Mouse (Mus musculus): ENCODE data around the gene Rcc1l. TPM values are rescaled to one million over a fixed set of nuclear protein-coding genes. Genes with fewer than 3 reads are reported as not detected.

Rcc1l gene
- polyA plus RNA-seq (2015; fragmentation: Nextera tagmentation; extraction: Ambion mirVana), result 30.2 and 30.3 TPM in 2 replicates

GRCm38 (mm10) chr5:134176169-134176881 is at the start of gene Rcc1l:
TSS of gene Rcc1l (minus strand) at chr5:134176774.
- WGBS, result under 1% methylated on average over 72 of the region's 72 CpGs
- Histone ChIP-seq H3K4me2 (peak within 1 kb of the TSS; percentile 81), H3K27me3 (no peaks in the 10 kb centered on the region), H3K9me3 (no peaks in the 10 kb centered on the region), H3K36me3 (no peaks in the 10 kb centered on the region), H3K9ac (peak within 1 kb of the TSS; percentile 55), H3K4me3 (peak within 1 kb of the TSS; percentile 84), H3K27ac (peak within 1 kb of the TSS; percentile 65), H3K4me1 (peaks cover 14% of the 10 kb centered on the region)
- peak; percentile 89 for ATAC-seq (ENCODE audit: borderline replicate concordance, extremely low read depth, low FRiP score, low TSS enrichment)

- no peak overlapping the region for H3K27ac ChIP-seq
- WGBS, result 72% methylated on average over 30 of the region's 30 CpGs
- H3K4me1 ChIP-seq, result peaks cover 44% of the 10 kb centered on the region
- H3K36me3 ChIP-seq, result no peaks in the 10 kb centered on the region
- no peak overlapping the region for H3K9ac ChIP-seq
- peaks cover 7% of the 10 kb centered on the region; the same call in 1 of the 2 replicates for H3K27me3 ChIP-seq
- no peak; the same call in 1 of the 2 replicates for ATAC-seq (ENCODE audit: borderline replicate concordance, extremely low read depth, low FRiP score, low TSS enrichment)
- H3K4me2 ChIP-seq, result no peak overlapping the region
- H3K9me3 ChIP-seq, result no peaks in the 10 kb centered on the region
- no peak overlapping the region for H3K4me3 ChIP-seq
These were observed 48.7 kb upstream of the Rcc1l start for GRCm38 (mm10) chr5:134225110-134225901.

- peak overlapping the region; percentile 31 for H3K4me3 ChIP-seq
- WGBS, result 2% methylated on average over 36 of the region's 36 CpGs
- peaks cover 24% of the 10 kb centered on the region for H3K4me1 ChIP-seq
- peak overlapping the region; percentile 75 for H3K4me2 ChIP-seq
- H3K36me3 ChIP-seq, result no peaks in the 10 kb centered on the region
- no peak overlapping the region for H3K27ac ChIP-seq
- no peak for ATAC-seq (ENCODE audit: borderline replicate concordance, extremely low read depth, low FRiP score, low TSS enrichment)
- peak overlapping the region; percentile 44 for H3K9ac ChIP-seq
- H3K9me3 ChIP-seq, result no peaks in the 10 kb centered on the region
- H3K27me3 ChIP-seq, result peaks cover 7% of the 10 kb centered on the region; the same call in 1 of the 2 replicates
These were observed 45.2 kb upstream of the Rcc1l start for GRCm38 (mm10) chr5:134221708-134222150.

GRCm38 (mm10) chr5:134221278-134221677 is 44.7 kb upstream of the Rcc1l start:
- H3K4me1 ChIP-seq, result peaks cover 22% of the 10 kb centered on the region
- H3K27me3 ChIP-seq, result peaks cover 7% of the 10 kb centered on the region; the same call in 1 of the 2 replicates
- no peak overlapping the region for H3K27ac ChIP-seq
- no peak for ATAC-seq (ENCODE audit: borderline replicate concordance, extremely low read depth, low FRiP score, low TSS enrichment)
- WGBS, result 28% methylated on average over 4 of the region's 4 CpGs
- H3K9me3 ChIP-seq, result no peaks in the 10 kb centered on the region
- no peak overlapping the region for H3K4me3 ChIP-seq
- H3K4me2 ChIP-seq, result peak overlapping the region; percentile 75
- H3K36me3 ChIP-seq, result no peaks in the 10 kb centered on the region
- peak overlapping the region; percentile 44; the same call in 1 of the 2 replicates for H3K9ac ChIP-seq

- Histone ChIP-seq H3K4me3 (no peak overlapping the region), H3K27ac (no peak overlapping the region), H3K36me3 (no peaks in the 10 kb centered on the region), H3K4me1 (peaks cover 19% of the 10 kb centered on the region), H3K27me3 (peaks cover 7% of the 10 kb centered on the region; the same call in 1 of the 2 replicates), H3K9me3 (no peaks in the 10 kb centered on the region), H3K9ac (no peak overlapping the region), H3K4me2 (no peak overlapping the region)
- no peak for ATAC-seq (ENCODE audit: borderline replicate concordance, extremely low read depth, low FRiP score, low TSS enrichment)
- 80% methylated on average over 7 of the region's 7 CpGs for WGBS
These were observed 41.3 kb upstream of the Rcc1l start for GRCm38 (mm10) chr5:134217900-134218299.

- Histone ChIP-seq H3K4me2 (no peak overlapping the region), H3K9ac (no peak overlapping the region), H3K9me3 (no peaks in the 10 kb centered on the region), H3K36me3 (0 out of 2 replicates have a peak, but pooled peaks cover 3% of the 10 kb centered on the region), H3K27ac (no peak overlapping the region), H3K27me3 (no peaks in the 10 kb centered on the region), H3K4me3 (no peak overlapping the region), H3K4me1 (peaks cover 19% of the 10 kb centered on the region)
- ATAC-seq (ENCODE audit: borderline replicate concordance, extremely low read depth, low FRiP score, low TSS enrichment), result no peak; the same call in 1 of the 2 replicates
- 42% methylated on average over 12 of the region's 12 CpGs for WGBS
These were observed 37.6 kb upstream of the Rcc1l start for GRCm38 (mm10) chr5:134214021-134214806.

GRCm38 (mm10) chr5:134209931-134210554 is 33.5 kb upstream of the Rcc1l start:
- Histone ChIP-seq H3K4me1 (peaks cover 22% of the 10 kb centered on the region), H3K27me3 (no peaks in the 10 kb centered on the region), H3K9ac (no peak overlapping the region), H3K36me3 (peaks cover 7% of the 10 kb centered on the region; the same call in 1 of the 2 replicates), H3K27ac (peak overlapping the region; percentile 60), H3K9me3 (no peaks in the 10 kb centered on the region), H3K4me3 (no peak overlapping the region), H3K4me2 (0 out of 2 replicates have a peak overlapping the region, but pooled peaks have one; percentile 3)
- WGBS, result 8% methylated on average over 11 of the region's 11 CpGs
- ATAC-seq (ENCODE audit: borderline replicate concordance, extremely low read depth, low FRiP score, low TSS enrichment), result peak; percentile 77

GRCm38 (mm10) chr5:134206721-134207120 is 30.1 kb upstream of the Rcc1l start:
- Histone ChIP-seq H3K4me2 (no peak overlapping the region), H3K27ac (no peak overlapping the region), H3K9ac (no peak overlapping the region), H3K4me3 (no peak overlapping the region), H3K4me1 (peaks cover 17% of the 10 kb centered on the region), H3K36me3 (peaks cover 9% of the 10 kb centered on the region; the same call in 1 of the 2 replicates), H3K27me3 (no peaks in the 10 kb centered on the region), H3K9me3 (no peaks in the 10 kb centered on the region)
- no peak for ATAC-seq (ENCODE audit: borderline replicate concordance, extremely low read depth, low FRiP score, low TSS enrichment)
- 83% methylated on average over 10 of the region's 10 CpGs for WGBS

GRCm38 (mm10) chr5:134193664-134194063 is 17.1 kb upstream of the Rcc1l start:
- Histone ChIP-seq H3K27ac (no peak overlapping the region), H3K4me1 (no peaks in the 10 kb centered on the region), H3K9ac (no peak overlapping the region), H3K27me3 (no peaks in the 10 kb centered on the region), H3K36me3 (peaks cover 7% of the 10 kb centered on the region; the same call in 1 of the 2 replicates), H3K9me3 (no peaks in the 10 kb centered on the region), H3K4me2 (no peak overlapping the region), H3K4me3 (no peak overlapping the region)
- WGBS, result 80% methylated on average over 8 of the region's 8 CpGs
- ATAC-seq (ENCODE audit: borderline replicate concordance, extremely low read depth, low FRiP score, low TSS enrichment), result no peak

GRCm38 (mm10) chr5:134188571-134188970 is 12.0 kb upstream of the Rcc1l start:
- Histone ChIP-seq H3K4me2 (no peak overlapping the region), H3K27me3 (no peaks in the 10 kb centered on the region), H3K9me3 (no peaks in the 10 kb centered on the region), H3K4me3 (no peak overlapping the region), H3K36me3 (no peaks in the 10 kb centered on the region), H3K9ac (no peak overlapping the region), H3K4me1 (peaks cover 7% of the 10 kb centered on the region; the same call in 1 of the 2 replicates), H3K27ac (no peak overlapping the region)
- 71% methylated on average over 7 of the region's 7 CpGs for WGBS
- ATAC-seq (ENCODE audit: borderline replicate concordance, extremely low read depth, low FRiP score, low TSS enrichment), result no peak

Measured in lung, embryonic 15.5 days (tissue).